Mouse (Mus musculus): Measurements from ENCODE around the gene Zdhhc14. TPM values are rescaled to one million over a fixed set of nuclear protein-coding genes. Genes with fewer than 3 reads are reported as not detected.

Zdhhc14 gene
- polyA plus RNA-seq, 2 experiments from 2014 or later, result 0.19 TPM; not detected in 1

DNA sequence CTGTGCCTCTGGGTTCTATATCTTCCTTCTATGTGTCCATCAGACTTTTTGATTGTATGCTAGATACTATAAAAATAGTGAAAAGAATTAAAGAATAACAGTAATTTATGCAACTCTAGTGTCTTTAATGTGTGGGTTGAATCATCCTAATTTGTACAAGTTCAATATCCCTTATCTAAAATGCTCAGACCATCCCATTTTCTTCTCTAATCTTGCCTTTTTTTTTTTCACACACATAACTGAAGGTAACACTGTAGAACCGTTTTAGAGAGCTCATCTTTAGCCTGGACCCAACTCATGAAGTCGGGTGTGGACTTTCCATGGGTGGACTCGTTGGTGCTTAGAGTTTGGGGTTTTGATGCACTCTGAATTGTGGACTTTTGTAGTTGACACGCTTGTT lies 12.6 kb downstream of the Zdhhc14 start:
- no peak for ATAC-seq

DNA sequence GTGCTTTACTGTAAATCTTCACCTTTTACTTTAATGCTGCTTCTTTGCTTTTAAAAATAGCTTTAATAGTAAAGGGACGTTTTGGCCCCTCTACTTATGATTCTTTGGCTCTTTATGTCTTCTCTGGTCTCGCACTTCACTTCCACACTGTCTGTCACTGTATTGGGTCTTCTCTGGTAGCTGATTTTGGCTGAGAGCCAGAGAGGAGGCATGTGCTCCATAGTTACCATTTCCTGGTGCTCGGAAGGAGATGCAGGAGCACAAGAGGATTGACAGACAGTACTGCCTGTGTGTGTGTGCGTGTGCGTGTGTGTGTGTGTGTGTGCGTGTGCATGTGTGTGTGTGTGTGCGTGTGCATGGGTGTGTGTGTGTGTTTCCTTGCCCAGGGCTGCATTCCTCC lies 14.2 kb downstream of the Zdhhc14 start:
- no peak for ATAC-seq

DNA sequence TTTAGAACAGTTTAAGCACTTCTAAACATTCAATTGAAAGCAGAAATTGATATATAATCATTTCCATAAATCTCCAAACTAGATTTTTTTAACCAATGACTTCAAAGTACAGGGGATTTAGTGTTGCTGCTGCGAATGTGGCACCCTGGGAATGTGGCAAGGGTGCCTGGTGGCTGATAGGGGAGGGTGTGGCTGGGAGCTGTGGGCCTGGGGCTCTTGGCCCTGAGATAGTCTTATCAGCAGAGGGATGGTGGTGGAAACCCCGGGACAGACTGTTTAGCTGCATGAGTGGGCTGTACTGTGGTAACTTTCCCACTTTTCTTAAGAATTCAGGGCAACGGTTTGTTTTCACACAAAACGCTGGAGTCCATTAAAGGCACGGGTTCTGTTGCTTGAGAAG lies 14.6 kb downstream of the Zdhhc14 start:
- ATAC-seq, result no peak

DNA sequence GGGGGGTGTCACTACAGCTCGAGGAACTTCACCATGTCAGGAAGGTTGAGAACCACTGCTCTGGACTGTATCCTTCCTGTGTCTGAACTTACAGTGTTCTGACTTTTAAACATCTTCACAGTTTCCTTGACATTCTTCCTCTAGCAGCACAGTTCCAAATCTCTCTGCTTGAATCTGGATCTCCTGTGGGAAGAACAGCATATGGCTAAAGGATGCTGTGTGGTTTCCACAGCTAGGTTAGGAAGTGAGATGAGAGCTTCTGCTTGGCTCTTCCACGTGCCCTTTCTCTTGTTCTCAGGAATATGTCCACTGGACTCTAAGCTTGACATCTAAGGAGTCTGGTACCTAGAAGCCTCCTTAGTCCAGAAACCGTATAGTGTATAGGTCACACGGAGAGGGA lies 15.7 kb downstream of the Zdhhc14 start:
- no peak for ATAC-seq

DNA sequence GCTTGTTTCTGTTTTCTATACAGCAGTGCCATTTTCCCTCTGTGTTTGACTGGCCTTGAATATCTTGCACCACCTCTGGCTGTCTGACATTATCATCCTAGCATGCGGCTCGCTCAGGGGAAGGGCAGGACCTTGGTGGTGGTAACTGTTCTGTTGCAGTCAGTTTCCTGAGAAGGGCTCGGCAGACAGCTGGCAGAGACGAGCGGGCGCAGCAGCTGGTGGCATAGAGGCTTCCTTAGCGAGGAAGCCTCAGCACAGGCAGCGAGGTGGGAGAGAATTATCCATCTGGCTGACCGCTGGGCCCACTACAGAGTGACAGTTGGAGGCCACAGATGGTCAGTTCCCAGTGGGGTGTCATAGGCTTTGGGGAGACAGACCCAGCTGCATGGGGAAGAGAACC lies 18.2 kb downstream of the Zdhhc14 start:
- no peak for ATAC-seq

DNA sequence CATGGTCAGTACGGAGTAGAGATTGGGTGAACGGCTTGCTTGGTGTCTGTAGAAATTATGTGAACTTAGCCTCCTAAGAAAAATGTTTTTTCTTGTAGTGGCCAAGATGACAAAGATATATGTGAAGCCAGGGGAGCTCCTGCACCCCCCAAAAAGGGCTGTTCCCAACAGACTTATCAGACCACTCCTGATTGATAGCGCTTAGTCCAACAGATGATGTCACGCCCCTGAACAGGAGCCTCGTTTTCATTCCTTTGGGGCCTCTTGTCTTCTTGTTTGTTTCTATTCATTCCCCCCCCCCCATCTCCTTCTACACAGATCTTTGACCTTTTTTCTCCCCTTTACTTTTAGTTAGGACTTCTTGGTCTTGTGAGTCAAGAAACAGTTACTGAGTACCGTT lies 19.4 kb downstream of the Zdhhc14 start:
- ATAC-seq, result no peak

DNA sequence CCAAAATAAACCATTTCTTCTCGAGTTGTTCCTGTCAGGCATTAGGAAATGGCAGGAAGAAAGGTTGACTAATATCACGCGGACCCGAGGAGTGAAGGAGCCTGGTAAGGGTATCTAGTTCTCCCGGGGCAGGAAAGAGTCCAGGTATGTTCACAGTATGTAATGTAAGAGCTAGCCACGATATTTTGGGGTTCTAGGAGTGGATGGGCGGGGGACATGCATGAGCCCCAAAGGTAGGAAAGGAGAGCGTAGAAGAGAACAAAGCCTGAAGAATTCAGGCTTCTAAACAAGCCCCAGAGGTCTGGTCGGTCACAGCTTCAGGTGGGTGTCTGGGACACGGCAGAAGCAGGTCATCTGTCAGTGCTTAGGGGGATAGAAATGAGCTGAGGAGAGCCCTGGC lies 27.1 kb downstream of the Zdhhc14 start:
- ATAC-seq, result no peak

DNA sequence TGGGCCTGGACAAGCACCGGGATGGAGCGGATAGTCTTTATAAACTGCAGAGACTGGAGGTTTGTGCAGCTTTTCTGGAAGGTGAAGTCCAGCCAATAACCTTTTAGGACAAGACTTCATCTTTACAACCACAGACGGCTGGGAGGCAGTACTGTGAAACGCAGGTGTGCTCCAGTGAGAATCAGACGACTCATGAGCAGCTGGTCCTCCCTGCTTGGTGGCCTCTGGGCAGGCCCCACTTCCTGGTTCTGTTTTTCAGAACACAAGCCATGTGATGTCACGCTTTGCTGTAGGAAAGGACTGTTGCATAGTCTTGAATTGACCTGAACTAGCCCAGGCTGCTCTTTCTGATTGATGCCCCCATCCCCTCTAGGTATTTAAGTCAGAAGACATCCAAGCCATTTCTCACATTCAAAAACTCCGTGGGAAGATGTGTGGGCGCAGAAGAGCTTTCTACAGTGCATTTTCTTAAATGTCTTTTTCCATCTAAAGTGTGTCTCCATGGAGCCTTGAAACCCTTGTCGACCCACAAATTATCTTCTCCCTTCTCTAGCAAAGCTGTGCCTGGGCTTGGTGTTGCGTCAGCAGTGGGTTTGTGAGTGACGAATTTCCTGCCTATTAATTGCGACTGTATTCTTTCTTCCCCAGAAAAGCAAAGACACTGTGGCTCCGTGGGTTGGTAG lies 27.7 kb downstream of the Zdhhc14 start:
- no peak for ATAC-seq

DNA sequence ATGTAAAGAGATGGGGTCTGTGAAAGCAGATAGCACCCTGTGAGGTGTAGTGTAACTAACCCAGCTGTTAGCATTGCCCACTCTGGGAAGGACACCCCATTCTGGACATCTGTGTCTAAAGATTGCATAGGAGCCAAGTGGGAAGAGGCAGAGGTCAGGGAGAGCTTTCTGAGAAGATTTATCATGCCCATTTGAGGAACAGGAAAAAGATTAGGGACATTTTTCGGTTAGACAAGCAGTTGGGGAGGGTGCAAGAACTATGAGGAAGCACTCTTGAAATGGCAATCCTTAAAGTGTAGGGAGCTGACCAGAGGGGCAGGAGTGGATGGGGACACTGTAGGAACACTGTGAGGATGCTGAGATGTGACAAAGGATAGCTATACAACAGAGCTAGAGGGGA lies 29.2 kb downstream of the Zdhhc14 start:
- no peak for ATAC-seq

DNA sequence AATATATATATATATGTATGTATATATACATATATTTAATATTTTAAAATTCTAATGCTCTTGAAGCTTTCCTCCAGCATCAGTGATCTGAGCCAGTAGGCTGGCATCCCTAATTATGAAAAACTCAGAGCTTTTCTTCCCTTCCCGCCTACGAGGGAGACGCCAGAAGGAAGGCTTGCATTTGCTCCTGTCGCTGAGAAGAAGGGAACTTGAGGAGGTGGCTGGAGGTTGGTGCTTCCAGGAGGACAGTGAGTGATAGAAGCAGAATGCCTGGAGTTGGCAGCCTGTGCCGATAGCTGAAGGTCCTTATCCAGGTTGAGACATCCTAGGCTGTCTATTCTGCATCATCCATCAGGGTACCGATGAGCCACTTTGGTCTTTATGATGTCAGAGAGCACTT lies 37.2 kb downstream of the Zdhhc14 start:
- ATAC-seq, result no peak

DNA sequence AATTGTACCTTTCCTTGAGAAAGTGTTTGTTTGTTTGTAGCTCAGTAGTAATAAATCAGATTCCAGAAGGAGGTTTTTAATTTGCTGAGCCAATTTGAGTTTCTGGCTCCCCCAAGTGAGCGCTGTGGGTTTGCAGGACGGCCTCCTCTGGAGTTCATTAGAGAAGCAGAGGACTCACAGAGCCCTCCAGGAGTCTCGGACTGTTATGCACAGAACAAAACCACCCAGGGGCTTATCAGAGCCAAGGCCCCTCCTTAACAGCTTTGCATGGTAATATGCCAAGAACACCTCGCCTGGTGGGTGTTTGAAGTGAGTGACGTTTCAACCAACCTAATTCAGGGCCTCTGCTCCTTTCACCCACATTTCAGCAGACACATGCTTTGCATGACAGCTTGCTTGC lies 40.5 kb downstream of the Zdhhc14 start:
- no peak for ATAC-seq

DNA sequence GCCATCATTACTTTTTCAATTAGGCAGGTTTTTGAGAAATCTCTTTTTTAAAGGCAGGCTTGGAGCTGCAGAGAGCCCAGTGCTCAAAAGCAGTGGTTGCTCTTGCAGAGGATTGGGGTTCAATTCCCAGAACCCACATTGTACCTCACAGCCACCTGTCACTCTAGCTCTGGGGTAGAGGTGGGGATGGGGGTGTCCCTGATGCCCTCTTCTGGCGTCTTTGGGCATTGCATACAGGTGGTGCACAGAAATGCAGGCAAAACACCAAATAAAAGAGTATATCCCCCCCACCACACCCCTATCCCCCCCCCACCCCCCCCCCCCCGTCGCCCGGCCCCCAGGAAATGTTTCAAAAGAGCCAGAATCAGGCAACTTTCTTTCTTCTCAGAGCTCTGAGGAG lies 43.0 kb downstream of the Zdhhc14 start:
- no peak for ATAC-seq

DNA sequence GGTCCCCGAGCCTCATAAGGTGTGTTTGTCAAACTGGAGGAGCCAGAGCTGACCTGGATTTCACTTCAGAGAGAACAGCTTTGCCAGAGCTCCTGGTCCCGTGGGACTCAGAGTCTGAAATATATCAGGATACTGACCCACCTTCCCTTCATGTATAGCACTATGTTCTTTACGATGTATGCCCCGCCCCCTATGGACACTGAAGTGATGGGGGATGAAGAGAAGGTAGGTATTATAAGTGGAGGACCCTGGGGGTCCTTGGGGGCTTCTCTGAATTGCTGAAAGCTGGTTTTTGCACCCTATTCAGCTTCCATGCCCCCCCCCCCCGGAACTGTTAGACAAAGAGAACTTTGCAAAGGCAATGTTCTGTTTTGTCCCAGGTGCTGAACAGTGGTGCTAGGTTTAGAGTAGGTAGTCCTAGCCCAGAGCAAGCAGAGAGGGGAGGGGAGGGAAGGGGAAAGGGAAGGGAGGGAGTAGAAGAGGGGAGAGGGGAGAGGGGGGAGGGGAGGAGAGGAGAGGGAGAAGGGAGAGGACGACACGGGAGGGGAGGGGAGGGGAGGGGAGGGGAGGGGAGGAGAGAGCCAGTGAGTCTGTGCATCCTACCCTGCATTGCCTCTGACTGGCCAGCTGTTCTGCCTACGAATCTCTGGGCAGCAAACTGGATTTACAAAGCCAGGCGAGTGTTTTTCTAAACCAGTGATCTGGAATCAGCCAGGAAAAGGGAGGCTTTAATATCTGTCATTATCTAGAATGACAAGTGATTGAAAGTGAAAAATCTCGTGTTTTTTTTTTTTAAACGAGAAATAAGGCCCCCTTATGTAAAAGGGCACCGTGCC lies 44.1 kb downstream of the Zdhhc14 start:
- ATAC-seq, result no peak

DNA sequence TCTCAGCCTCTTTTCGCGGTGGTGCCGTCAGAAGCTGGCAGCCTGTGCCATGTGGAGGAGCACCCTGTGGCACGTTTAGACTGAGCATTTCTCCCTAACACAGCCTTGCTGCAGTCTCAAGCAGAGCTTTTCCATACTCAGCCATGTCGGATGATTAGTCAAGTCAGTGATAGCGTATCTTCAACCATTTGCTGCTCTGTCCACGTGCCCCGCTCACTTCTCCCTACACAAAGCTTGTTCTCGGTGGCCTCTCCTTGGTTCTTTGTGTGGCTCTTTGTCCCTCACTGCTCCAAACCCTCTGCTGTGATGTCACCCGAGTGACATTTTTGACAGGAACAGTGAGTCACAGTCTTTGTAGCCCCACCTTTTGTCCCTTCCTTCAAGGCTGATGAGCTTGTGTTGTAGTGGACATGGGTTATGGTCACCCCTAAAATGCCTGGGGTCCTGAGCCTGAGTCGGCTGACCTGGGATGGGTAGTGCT lies 44.8 kb downstream of the Zdhhc14 start:
- no peak for ATAC-seq

DNA sequence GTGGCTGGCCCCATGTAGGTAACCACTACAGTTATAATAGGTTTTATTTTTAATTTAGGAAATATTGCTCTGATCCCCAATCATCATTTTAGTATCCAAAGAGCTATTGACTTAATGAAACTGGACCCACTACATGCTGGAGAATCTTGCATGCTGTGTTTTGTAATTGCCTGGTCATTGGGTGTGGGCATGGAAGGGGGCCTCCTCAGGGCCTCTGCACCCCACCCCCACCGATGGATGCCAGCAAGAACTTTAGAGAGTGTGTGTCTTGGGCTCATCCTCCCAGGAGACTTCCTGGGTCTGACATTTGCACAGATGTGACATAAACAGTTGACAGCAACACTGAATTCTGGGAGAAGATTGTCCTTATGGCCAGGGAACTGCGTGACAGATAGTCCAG lies 49.8 kb downstream of the Zdhhc14 start:
- no peak for ATAC-seq

DNA sequence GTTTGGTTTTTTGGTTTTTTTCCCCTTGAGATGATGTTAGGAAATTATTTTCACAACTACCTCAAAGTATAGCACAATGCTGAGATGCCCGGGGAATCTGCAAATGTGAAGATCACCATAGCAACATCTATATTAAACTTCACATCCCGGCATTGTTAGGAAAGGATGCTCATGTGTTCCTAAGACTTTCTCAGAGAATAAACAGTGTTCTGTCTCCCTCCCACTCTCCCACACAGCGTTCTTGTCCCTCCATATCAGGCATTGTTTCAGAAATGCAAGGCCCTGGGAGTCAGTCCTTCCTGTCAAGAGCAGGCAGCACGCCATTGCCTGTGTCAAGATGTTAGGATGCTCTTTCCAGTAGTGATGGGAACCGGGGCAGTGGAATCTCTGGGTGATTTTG lies 51.7 kb downstream of the Zdhhc14 start:
- ATAC-seq, result no peak

DNA sequence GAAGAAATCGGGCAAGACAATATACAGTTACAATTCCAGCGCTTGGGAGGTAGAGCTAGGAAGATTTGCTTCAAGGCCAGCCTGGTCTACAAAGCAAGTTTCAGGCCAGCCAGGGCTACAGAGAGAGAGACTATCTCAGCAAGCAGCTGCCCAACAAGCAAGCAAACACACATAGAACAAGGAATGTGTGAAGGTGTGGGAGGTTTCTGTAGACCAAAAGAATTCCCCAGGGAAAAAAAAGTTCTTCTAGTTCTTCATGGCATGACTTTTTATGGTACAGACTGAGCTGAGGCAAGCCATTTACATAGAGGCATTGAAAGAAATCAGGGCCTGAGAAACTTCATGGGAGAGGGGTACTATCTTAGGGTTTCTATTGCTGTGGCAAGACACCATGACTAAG lies 52.7 kb downstream of the Zdhhc14 start:
- ATAC-seq, result no peak

DNA sequence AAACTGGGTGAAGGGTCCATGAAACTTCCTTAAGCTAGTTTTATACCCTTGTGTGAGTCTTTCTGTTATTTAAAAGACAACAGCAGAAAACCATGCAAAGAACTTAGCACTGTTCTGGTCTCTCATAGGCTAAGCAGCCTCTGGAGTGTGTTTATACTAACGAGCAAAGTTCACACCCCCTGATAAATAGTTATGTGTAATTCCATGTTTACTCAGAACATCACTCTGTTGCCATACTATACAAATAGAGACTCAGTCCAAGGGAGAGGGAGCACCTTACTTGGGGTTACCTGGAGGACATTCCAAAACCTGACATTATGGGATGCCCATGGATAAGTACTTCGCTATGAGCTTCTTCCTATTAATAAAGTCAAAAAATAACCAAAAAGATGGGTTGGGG lies 56.2 kb downstream of the Zdhhc14 start:
- no peak for ATAC-seq

DNA sequence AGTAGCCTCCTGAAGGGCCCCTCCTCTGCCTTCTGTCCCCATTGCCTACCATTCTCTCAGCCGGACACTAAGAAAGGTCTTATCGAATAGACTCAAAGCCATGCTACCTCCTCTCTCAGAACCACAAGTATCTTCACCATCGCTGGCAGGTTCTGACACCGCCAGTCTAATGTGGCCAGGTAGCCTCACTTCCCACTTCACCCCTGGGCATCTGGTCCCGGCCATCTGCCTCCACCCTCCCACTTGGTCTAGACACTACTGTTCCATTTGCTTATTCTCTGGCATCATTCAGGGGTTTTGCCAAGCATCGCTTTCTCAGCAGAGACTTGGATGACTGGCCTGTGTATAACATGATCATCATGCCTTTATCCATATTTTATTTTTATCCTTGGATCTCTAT lies 57.1 kb downstream of the Zdhhc14 start:
- no peak for ATAC-seq

DNA sequence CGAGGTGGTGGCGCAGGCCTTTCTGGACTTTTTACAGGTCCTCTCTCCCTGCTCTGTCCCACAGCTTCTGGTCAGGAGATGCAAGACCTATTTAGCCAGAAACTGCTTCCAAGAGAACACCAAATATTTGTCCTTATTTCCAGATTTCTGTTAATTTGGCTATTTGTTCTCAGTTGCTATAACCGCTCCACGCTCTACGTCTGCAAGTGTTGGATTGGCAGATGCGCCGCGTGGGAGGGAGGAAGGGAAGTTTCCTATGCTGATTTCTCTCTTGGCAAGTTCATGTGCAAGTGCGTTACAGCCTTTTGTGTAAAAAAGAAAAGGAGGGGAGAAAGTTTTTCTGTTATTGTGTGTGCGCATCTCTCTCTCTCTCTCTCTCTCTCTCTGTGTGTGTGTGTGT lies 58.1 kb downstream of the Zdhhc14 start:
- ATAC-seq, result no peak

DNA sequence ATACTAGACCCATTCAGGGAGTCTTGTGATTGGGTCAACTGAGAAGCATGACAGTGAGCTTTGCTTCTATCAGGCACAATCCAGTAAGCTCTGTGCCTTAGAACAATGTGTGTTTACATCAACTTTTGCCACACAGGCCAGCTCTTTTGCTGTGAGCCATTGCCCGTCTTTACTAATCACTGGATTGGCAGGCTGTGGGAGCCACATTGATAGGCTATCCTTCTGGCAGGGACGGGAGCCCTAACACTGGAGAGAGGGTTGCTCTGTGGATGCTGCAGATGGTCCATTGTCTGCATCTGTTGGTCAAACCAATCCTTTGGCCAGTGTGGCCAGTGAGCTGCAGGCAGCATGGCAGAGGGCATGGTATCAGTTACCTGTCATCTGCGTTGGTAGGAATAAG lies 58.8 kb downstream of the Zdhhc14 start:
- ATAC-seq, result no peak

DNA sequence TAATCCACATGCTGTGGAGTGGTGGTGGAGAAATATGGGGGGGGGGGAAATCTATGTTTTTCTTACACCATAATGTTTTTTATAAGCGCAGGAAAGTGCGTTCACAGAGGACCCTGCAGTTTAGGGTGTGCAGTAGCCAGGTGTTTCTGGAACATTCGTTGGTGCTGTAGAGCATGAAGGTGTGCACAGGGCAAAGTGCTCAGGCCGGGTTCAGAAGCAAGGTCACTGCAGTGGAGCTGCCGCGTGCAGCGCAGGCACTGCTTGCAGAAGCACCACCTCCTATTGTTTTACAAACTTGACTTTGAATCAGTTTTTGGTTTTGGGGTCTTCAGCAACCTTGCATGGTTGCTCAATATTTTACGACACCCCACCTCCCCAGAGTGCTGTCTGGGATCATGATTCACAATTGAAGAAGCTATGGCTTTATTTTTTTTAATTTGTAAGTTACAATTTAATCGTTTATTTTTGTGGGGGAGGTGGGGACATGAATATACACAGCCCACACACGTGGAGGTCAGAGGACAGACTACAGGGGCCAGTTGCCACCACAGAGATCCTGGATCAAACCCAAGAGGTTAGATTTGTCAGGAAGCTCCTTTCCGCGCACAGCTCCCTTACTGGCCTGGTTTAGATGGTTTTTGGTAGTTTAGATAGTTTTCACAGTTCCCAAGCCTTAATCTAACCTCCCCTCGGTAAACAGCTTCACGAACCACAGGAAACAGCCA lies 59.8 kb downstream of the Zdhhc14 start:
- no peak for ATAC-seq

DNA sequence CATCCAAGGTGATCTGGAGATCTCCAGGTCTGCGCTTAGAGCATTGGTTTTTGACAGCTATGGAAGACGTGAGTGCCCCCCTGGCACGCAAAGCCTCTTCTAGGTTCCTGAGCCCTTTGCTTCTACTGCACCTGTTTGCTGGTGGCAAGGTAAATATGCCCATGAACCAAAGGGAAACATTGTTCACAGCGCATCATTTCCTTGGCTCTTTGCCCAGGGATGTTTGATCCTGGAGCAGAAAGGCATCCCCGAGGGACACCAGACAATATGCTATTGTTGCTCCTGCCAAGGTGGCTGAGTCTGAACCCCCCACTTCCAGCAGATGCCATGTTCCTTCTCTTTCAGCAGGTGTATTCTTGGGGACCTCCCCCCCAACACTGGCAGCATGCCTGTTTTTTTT lies 61.2 kb downstream of the Zdhhc14 start:
- ATAC-seq, result no peak

DNA sequence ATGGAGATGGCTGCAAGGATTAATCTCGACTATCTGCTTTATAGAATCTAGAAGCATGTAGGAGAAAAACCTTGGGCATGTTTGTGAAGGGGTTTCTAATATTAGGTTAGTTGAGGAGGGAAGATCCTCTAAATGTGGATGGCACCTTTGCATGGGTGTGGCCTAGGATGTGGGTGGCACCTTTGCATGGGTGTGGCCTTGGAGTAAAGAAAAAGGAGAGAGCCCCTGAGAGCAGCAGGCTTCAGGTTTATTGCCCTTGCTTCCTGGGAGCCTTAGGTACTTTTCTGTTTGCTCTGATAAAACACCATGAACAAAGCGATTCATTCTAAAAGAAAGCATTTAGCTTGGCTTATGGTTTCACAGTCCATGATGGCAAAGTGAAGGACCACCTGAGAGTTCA lies 62.2 kb downstream of the Zdhhc14 start:
- no peak for ATAC-seq
